Mouse (Mus musculus): Measurements from ENCODE around the gene Sh3pxd2a.

GRCm38 (mm10) chr19:47410301-47410700 lies 53.9 kb downstream of the Sh3pxd2a start:
- TF ChIP-seq CTCF (conservative IDR thresholded peaks at IDR 0.05; ENCODE audit: insufficient read depth, insufficient read length, low read depth, low read length) = no peak
- no peak for TF ChIP-seq POLR2A (IDR thresholded peaks at IDR 0.05; ENCODE audit: low read depth, low read length)
